Mouse (Mus musculus) heart, embryonic 12.5 days (tissue): ENCODE measurements at regions not wholly inside any gene's neighbourhood (a gene's known extent, or its start where the extent isn't known, plus 50 kb on each side); places are given as distances from the start of the nearest gene placed in this dataset.
"Not testable (repeated sequence)": the region's sequence is repeated elsewhere in the genome, so short reads cannot be mapped to it uniquely, and the experiment has no call there.

ENCODE experiments used
- ATAC-seq: fragments of 200-750 bp; cut with Nextera tagmentation; 2 replicates; pipeline ENCODE4 v1.8.0; 2017; ENCODE audit warnings: moderate TSS enrichment, moderate library complexity; ENCODE audit not compliant: insufficient number of reproducible peaks, low FRiP score
- H3K27ac ChIP-seq: fragments of 300-500 bp; sonication (generic); 2 replicates; pipeline ENCODE4 v1.5.1; 2016; ENCODE audit warnings: mild to moderate bottlenecking, moderate library complexity; ENCODE audit not compliant: poor library complexity, severe bottlenecking
- H3K27me3 ChIP-seq: fragments of 300-500 bp; sonication (generic); replicated peaks from 2 replicates; pipeline ENCODE4 v1.6.1; 2016; ENCODE audit warnings: mild to moderate bottlenecking, moderate library complexity
- H3K36me3 ChIP-seq: fragments of 300-500 bp; sonication (generic); 2 replicates; pipeline ENCODE4 v1.6.1; 2016; ENCODE audit warnings: mild to moderate bottlenecking, moderate library complexity
- H3K4me1 ChIP-seq: fragments of 300-500 bp; sonication (generic); replicated peaks from 2 replicates; pipeline ENCODE4 v1.6.1; 2016; ENCODE audit warnings: mild to moderate bottlenecking
- H3K4me2 ChIP-seq: fragments of 300-500 bp; sonication (generic); 2 replicates; pipeline ENCODE4 v1.6.1; 2016; ENCODE audit warnings: mild to moderate bottlenecking, moderate library complexity
- H3K4me3 ChIP-seq: fragments of 300-500 bp; sonication (generic); 2 replicates; pipeline ENCODE4 v1.5.1; 2016; ENCODE audit warnings: mild to moderate bottlenecking
- H3K9ac ChIP-seq: fragments of 300-500 bp; sonication (generic); 2 replicates; pipeline ENCODE4 v1.6.1; 2016; ENCODE audit warnings: mild to moderate bottlenecking, moderate library complexity
- H3K9me3 ChIP-seq: fragments of 300-500 bp; sonication (generic); replicated peaks from 2 replicates; pipeline ENCODE4 v1.6.1; 2016; ENCODE audit warnings: mild to moderate bottlenecking, moderate library complexity
- WGBS: fragments of 180-500 bp; shearing (Covaris S2); methylation state at CpG from one replicate; pipeline ENCODE4 v1.1.7; 2016; 5-methylcytosine and 5-hydroxymethylcytosine counted together

DNA sequence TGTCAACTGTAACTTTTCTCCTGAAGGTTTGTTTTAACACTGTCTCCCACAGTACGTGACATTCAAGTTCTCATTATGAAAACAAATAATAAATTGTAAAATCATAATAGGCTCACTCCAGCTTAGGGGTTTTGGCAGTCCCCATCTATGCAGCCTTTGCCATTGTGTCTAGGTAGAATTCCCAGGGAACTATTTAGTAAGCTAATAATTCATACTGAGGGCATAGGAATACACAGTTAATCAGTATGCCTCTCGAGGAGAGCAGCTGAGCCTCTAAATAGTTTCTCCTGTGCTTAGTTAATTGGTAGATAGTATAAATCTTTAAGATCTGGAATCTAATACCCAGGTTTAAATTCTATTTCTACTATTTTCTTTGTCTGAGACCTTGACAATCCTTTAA is 191.7 kb downstream of the Tprg start:
- H3K27ac ChIP-seq = no peak overlapping the region
- H3K4me1 ChIP-seq = no peaks in the 10 kb centered on the region
- H3K36me3 ChIP-seq = no peaks in the 10 kb centered on the region
- no peak overlapping the region for H3K4me2 ChIP-seq
- no peak overlapping the region for H3K9ac ChIP-seq
- 76% methylated on average over 2 of the region's 2 CpGs for WGBS
- H3K9me3 ChIP-seq = no peaks in the 10 kb centered on the region
- no peak overlapping the region for H3K4me3 ChIP-seq
- H3K27me3 ChIP-seq = no peaks in the 10 kb centered on the region
- ATAC-seq = no peak

- H3K9me3 ChIP-seq = no peaks in the 10 kb centered on the region
- ATAC-seq = no peak
- H3K4me1 ChIP-seq = no peaks in the 10 kb centered on the region
- no peaks in the 10 kb centered on the region for H3K27me3 ChIP-seq
- H3K4me2 ChIP-seq = no peak overlapping the region
- H3K9ac ChIP-seq = no peak overlapping the region
- H3K27ac ChIP-seq = no peak overlapping the region
- 61% methylated on average over 5 of the region's 5 CpGs for WGBS
- H3K4me3 ChIP-seq = no peak overlapping the region
- no peaks in the 10 kb centered on the region for H3K36me3 ChIP-seq
Observed at GRCm38 (mm10) chr16:25483831-25484254, 197.2 kb downstream of the Tprg start.

DNA sequence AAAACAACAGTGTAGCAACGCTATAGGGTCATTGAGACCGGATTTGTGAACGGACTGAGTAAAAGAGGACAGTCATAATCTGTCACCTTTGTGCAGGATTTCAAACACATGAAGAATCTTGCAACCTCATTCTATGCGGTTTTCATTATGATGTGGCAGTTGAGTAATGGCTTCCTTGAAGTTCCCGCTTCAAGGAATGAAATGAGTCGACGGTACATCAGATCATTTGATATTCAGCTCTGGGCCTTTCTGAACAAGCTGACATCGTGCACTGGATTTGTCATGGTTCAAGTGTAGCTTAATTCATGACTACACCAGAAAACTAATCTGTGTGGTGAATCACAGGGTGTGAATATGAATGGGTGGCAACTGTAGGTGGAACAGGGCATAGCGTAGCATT is 198.4 kb downstream of the Tprg start:
- Histone ChIP-seq H3K9me3 (no peaks in the 10 kb centered on the region), H3K36me3 (no peaks in the 10 kb centered on the region), H3K4me3 (no peak overlapping the region), H3K4me1 (no peaks in the 10 kb centered on the region), H3K9ac (no peak overlapping the region), H3K27me3 (no peaks in the 10 kb centered on the region), H3K27ac (no peak overlapping the region), H3K4me2 (no peak overlapping the region)
- 88% methylated on average over 9 of the region's 9 CpGs for WGBS
- no peak for ATAC-seq

GRCm38 (mm10) chr16:25486477-25487094 is 197.0 kb upstream of the Trp63 start:
- Histone ChIP-seq H3K36me3 (no peaks in the 10 kb centered on the region), H3K27ac (no peak overlapping the region), H3K4me1 (no peaks in the 10 kb centered on the region), H3K9ac (no peak overlapping the region), H3K4me3 (no peak overlapping the region), H3K9me3 (no peaks in the 10 kb centered on the region), H3K4me2 (no peak overlapping the region), H3K27me3 (no peaks in the 10 kb centered on the region)
- WGBS = 85% methylated on average over 4 of the region's 4 CpGs
- ATAC-seq = no peak

- Histone ChIP-seq H3K9me3 (no peaks in the 10 kb centered on the region), H3K9ac (no peak overlapping the region), H3K27me3 (no peaks in the 10 kb centered on the region), H3K4me1 (no peaks in the 10 kb centered on the region), H3K36me3 (no peaks in the 10 kb centered on the region), H3K4me3 (no peak overlapping the region), H3K27ac (no peak overlapping the region), H3K4me2 (no peak overlapping the region)
- ATAC-seq = no peak
- 78% methylated on average over 3 of the region's 3 CpGs for WGBS
Observed at GRCm38 (mm10) chr16:25490847-25491246, 192.7 kb upstream of the Trp63 start.

- no peak overlapping the region for H3K4me3 ChIP-seq
- H3K4me1 ChIP-seq = no peaks in the 10 kb centered on the region
- H3K36me3 ChIP-seq = no peaks in the 10 kb centered on the region
- H3K9ac ChIP-seq = no peak overlapping the region
- no peaks in the 10 kb centered on the region for H3K27me3 ChIP-seq
- 74% methylated on average over 3 of the region's 3 CpGs for WGBS
- no peak overlapping the region for H3K4me2 ChIP-seq
- H3K27ac ChIP-seq = no peak overlapping the region
- ATAC-seq = no peak
- no peaks in the 10 kb centered on the region for H3K9me3 ChIP-seq
Observed at GRCm38 (mm10) chr16:25494153-25494552, 189.4 kb upstream of the Trp63 start.

GRCm38 (mm10) chr16:25495586-25496196 is 187.9 kb upstream of the Trp63 start:
- no peak for ATAC-seq
- H3K27me3 ChIP-seq = no peaks in the 10 kb centered on the region
- WGBS = 77% methylated on average over 2 of the region's 2 CpGs

DNA sequence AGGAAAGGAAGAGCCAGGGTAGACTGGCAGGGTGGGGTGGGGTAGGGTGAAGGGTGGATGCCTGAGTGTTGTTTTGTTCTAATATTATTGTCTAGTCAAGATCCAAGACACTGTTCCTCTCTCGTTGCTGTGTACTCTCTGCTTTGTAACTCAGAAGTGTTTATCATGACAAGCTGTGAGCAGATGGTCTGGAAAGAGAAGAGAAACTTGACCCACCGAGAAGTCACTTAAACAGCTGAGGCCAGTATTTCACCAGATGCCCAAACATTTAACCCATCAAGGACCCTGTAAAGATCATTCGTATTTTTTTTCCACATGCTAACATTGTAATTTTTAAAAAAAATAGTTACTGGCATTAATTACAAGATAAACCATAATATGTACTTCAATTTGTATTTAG is 178.7 kb upstream of the Trp63 start:
- H3K4me2 ChIP-seq = no peak overlapping the region
- no peaks in the 10 kb centered on the region for H3K36me3 ChIP-seq
- H3K9ac ChIP-seq = no peak overlapping the region
- no peak for ATAC-seq
- H3K4me1 ChIP-seq = no peaks in the 10 kb centered on the region
- 48% methylated on average over 3 of the region's 3 CpGs for WGBS
- H3K27ac ChIP-seq = no peak overlapping the region
- H3K27me3 ChIP-seq = no peaks in the 10 kb centered on the region
- no peaks in the 10 kb centered on the region for H3K9me3 ChIP-seq
- no peak overlapping the region for H3K4me3 ChIP-seq

More at GRCm38 (mm10) chr16:25495586-25496196, 187.9 kb upstream of the Trp63 start:
- no peaks in the 10 kb centered on the region for H3K4me1 ChIP-seq
- no peak overlapping the region for H3K9ac ChIP-seq
- H3K4me3 ChIP-seq = no peak overlapping the region
- no peaks in the 10 kb centered on the region for H3K36me3 ChIP-seq
- H3K4me2 ChIP-seq = no peak overlapping the region
- no peaks in the 10 kb centered on the region for H3K9me3 ChIP-seq
- no peak overlapping the region for H3K27ac ChIP-seq

DNA sequence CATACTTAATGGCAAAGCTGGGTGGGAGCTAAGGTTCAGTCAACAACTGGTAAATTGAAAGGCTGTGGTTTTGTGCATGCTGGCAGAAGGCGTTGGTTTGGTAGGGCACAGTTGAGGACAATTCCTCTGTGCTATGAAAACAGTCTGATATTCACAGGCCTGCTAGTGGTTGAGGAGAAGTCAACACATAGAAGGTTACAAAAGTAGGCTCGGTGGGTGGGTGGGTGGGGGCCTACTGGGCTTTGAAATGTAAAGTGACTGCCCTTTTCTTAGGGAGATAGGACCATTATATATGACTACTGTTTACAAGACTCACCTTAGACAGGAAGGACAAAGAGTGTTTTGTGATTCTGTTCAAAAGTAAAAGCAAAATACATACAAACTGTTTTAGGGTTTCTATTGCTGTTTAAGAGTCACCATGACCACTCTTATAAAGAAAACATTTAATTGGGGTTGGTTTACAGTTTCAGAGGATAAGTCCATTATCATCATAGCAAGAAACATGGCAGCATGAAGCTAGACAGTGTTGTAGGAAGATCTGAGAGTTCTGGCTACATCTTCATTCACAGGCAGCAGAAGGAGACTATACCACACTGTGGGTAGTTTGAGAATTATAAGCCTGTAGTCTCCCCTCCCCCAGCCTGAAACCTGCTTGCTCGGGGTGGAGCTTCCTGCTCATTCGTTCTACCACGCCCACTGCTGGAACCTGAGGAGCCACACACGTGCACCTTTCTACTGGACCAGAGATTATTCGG is 166.3 kb upstream of the Trp63 start:
- WGBS = 49% methylated on average over 5 of the region's 7 CpGs
- H3K27ac ChIP-seq = no peak overlapping the region
- no peak overlapping the region for H3K4me3 ChIP-seq
- H3K27me3 ChIP-seq = no peaks in the 10 kb centered on the region
- no peaks in the 10 kb centered on the region for H3K9me3 ChIP-seq
- no peaks in the 10 kb centered on the region for H3K36me3 ChIP-seq
- H3K9ac ChIP-seq = no peak overlapping the region
- H3K4me2 ChIP-seq = no peak overlapping the region
- no peaks in the 10 kb centered on the region for H3K4me1 ChIP-seq
- ATAC-seq = no peak

GRCm38 (mm10) chr16:25523141-25523540 is 160.4 kb upstream of the Trp63 start:
- ATAC-seq, H3K27me3 ChIP-seq, H3K4me2 ChIP-seq, H3K4me3 ChIP-seq, H3K9ac ChIP-seq, H3K4me1 ChIP-seq, H3K27ac ChIP-seq, H3K36me3 ChIP-seq, H3K9me3 ChIP-seq: not testable (repeated sequence)
- 85% methylated on average over 10 of the region's 10 CpGs for WGBS

GRCm38 (mm10) chr16:25523621-25524020 is 159.9 kb upstream of the Trp63 start:
- WGBS = 79% methylated on average over 2 of the region's 2 CpGs
- H3K36me3 ChIP-seq = no peaks in the 10 kb centered on the region
- H3K27ac ChIP-seq = no peak overlapping the region
- H3K4me1 ChIP-seq = no peaks in the 10 kb centered on the region
- no peaks in the 10 kb centered on the region for H3K27me3 ChIP-seq
- H3K4me3 ChIP-seq = no peak overlapping the region
- no peak for ATAC-seq
- no peak overlapping the region for H3K9ac ChIP-seq
- no peak overlapping the region for H3K4me2 ChIP-seq
- no peaks in the 10 kb centered on the region for H3K9me3 ChIP-seq
